In genomic region chr12:52272828-52273227, GRCm38 (mm10) we compare ENCODE assay signal across 23 mouse cellular contexts.
DNase-seq lines count a peak whose midpoint lies in the region; ATAC-seq and TF ChIP-seq lines count a peak whose summit lies in the region.
"Had no signal": no experiment of that assay in that cellular context is flagged by ENCODE, and none has a peak within 500 bp of the region (broad histone marks: within the 10 kb centered on the region; RNA-seq: fewer than 3 reads in every experiment).

No protein-coding gene starts in this region.

- TF ChIP-seq RAD21 in MEL (IDR thresholded peaks at IDR 0.05; ENCODE audit: low read depth, low read length) = no peak

- H3K4me1 ChIP-seq in heart, embryonic 14.5 days (ENCODE audit: control insufficient read depth in 2 of 2, insufficient read depth in 2 of 2, low read length in 2 of 2) = peaks cover 5 to 22% of the 10 kb centered on the region in 2 experiments
- peaks cover 4 to 6% of the 10 kb centered on the region in 2 experiments for H3K4me1 ChIP-seq in MEL (ENCODE audit: control insufficient read depth in 1 of 2, insufficient read depth in 2 of 2, low read length in 2 of 2)
- H3K4me1 ChIP-seq in intestine, embryonic 16.5 days (ENCODE audit: control insufficient read depth, insufficient read depth, low read length) = no peaks in the 10 kb centered on the region
- H3K4me1 ChIP-seq: embryonic facial prominence, embryonic 13.5 days; forebrain, embryonic 13.5 days; hindbrain, embryonic 15.5 days had no signal

- TF ChIP-seq CTCF in MEL (IDR thresholded peaks at IDR 0.05 in 2 of 3, conservative IDR thresholded peaks at IDR 0.05 in 1 of 3; ENCODE audit: control insufficient read depth in 1 of 3, insufficient read depth in 1 of 3, low read depth in 2 of 3, low read length in 3 of 3, poor library complexity in 1 of 3, severe bottlenecking in 1 of 3) = no peak

- no peaks in the 10 kb centered on the region for H3K79me2 ChIP-seq in MEL (ENCODE audit: control insufficient read depth, insufficient read depth, low read length, poor library complexity)

- no peak overlapping the region for H3K9ac ChIP-seq in heart, embryonic 14.5 days (ENCODE audit: low read length)
- no peak overlapping the region for H3K9ac ChIP-seq in MEL (ENCODE audit: control insufficient read depth, low read depth, low read length, poor library complexity, severe bottlenecking)
- H3K9ac ChIP-seq in intestine, embryonic 16.5 days (ENCODE audit: low read depth, low read length) = no peak overlapping the region
- H3K9ac ChIP-seq: embryonic facial prominence, embryonic 13.5 days; forebrain, embryonic 13.5 days; forebrain, postnatal 0 days; hindbrain, embryonic 15.5 days had no signal

- H3K4me3 ChIP-seq in heart, embryonic 14.5 days (ENCODE audit: control insufficient read depth in 1 of 2, insufficient read depth in 1 of 2, low read depth in 1 of 2, low read length in 2 of 2) = no peak overlapping the region
- H3K4me3 ChIP-seq in MEL (ENCODE audit: control insufficient read depth in 1 of 2, insufficient read depth in 1 of 2, low read depth in 2 of 2, low read length in 2 of 2) = no peak overlapping the region
- no peak overlapping the region for H3K4me3 ChIP-seq in intestine, embryonic 16.5 days (ENCODE audit: low read length)
- H3K4me3 ChIP-seq: embryonic facial prominence, embryonic 13.5 days; forebrain, embryonic 13.5 days; heart, adult 2 months; hindbrain, embryonic 15.5 days had no signal

- no peaks in the 10 kb centered on the region for H3K9me3 ChIP-seq in heart, embryonic 14.5 days (ENCODE audit: control insufficient read depth, low read length)
- H3K9me3 ChIP-seq in MEL (replicated peaks; ENCODE audit: insufficient read depth, low read length) = no peaks in the 10 kb centered on the region
- H3K9me3 ChIP-seq in intestine, embryonic 16.5 days (ENCODE audit: control insufficient read depth, low read length) = no peaks in the 10 kb centered on the region
- H3K9me3 ChIP-seq: embryonic facial prominence, embryonic 13.5 days; forebrain, embryonic 13.5 days; G1E; hindbrain, embryonic 15.5 days had no signal

- no peaks in the 10 kb centered on the region for H3K27me3 ChIP-seq in heart, embryonic 14.5 days (ENCODE audit: control insufficient read depth, insufficient read depth, low read length)
- no peaks in the 10 kb centered on the region for H3K27me3 ChIP-seq in MEL (ENCODE audit: control insufficient read depth in 1 of 2, insufficient read depth in 2 of 2, low read length in 2 of 2)
- H3K27me3 ChIP-seq in intestine, embryonic 16.5 days (replicated peaks; ENCODE audit: control insufficient read depth, insufficient read depth, low read length) = no peaks in the 10 kb centered on the region
- H3K27me3 ChIP-seq: embryonic facial prominence, embryonic 13.5 days; forebrain, embryonic 13.5 days; hindbrain, embryonic 15.5 days had no signal

- TF ChIP-seq EP300 in MEL (IDR thresholded peaks at IDR 0.05; ENCODE audit: low read depth in 1 of 2, low read length in 2 of 2) = 0 out of 4 replicates have a peak, but pooled peaks of 1 of the 2 experiments have one; percentile 4

- H3K27ac ChIP-seq in heart, embryonic 14.5 days (replicated peaks in 1 of 2; ENCODE audit: control insufficient read depth in 1 of 2, insufficient read depth in 1 of 2, low read depth in 2 of 2, low read length in 2 of 2) = peak overlapping the region; percentile 37 to 41; a peak in 2 of 4 replicates
- no peak overlapping the region for H3K27ac ChIP-seq in MEL (ENCODE audit: control insufficient read depth, low read depth, low read length)
- H3K27ac ChIP-seq in intestine, embryonic 16.5 days (ENCODE audit: low read length) = no peak overlapping the region
- H3K27ac ChIP-seq: embryonic facial prominence, embryonic 13.5 days; forebrain, embryonic 13.5 days; heart, adult 2 months; hindbrain, embryonic 15.5 days had no signal

- H3K4me2 ChIP-seq in heart, embryonic 14.5 days (ENCODE audit: low read length) = 0 out of 2 replicates have a peak overlapping the region, but pooled peaks have one; percentile 4
- no peak overlapping the region for H3K4me2 ChIP-seq in intestine, embryonic 16.5 days (ENCODE audit: low read depth, low read length)
- H3K4me2 ChIP-seq: embryonic facial prominence, embryonic 13.5 days; forebrain, embryonic 13.5 days; hindbrain, embryonic 15.5 days had no signal

- WGBS in heart, embryonic 14.5 days = 12% methylated on average over 1 of the region's 1 CpGs
- WGBS in intestine, embryonic 16.5 days = 29% methylated on average over 1 of the region's 1 CpGs

- DNase-seq in adrenal gland, adult (ENCODE audit: inconsistent age in 2 of 2, low spot score in 1 of 2) = peak; percentile 20 to 63
- no peak for DNase-seq in adrenal gland, postnatal 25 days
- DNase-seq in frontal cortex, postnatal 14 days (ENCODE audit: low spot score in 2 of 2) = no peak
- no peak for DNase-seq in heart, adult 18-20 months
- DNase-seq in MEL (ENCODE audit: low read depth, low spot score) = peak; percentile 12
- DNase-seq: B cell, adult 2 months; cerebellum, adult 18-20 months; cerebellum, adult 9-11 months; cerebellum, postnatal 36 days; forebrain, postnatal 0 days; gastrocnemius, postnatal 36 days; heart, adult 2 months; heart, postnatal 36 days; kidney, adult 8-10 months had no signal

- no peak for TF ChIP-seq POLR2A in MEL (IDR thresholded peaks at IDR 0.05; ENCODE audit: control insufficient read depth in 1 of 2, insufficient read depth in 1 of 2, low read depth in 1 of 2, low read length in 2 of 2, poor library complexity in 1 of 2)

- no peaks in the 10 kb centered on the region for H3K36me3 ChIP-seq in heart, embryonic 14.5 days (ENCODE audit: control insufficient read depth, insufficient read depth, low read length)
- H3K36me3 ChIP-seq in MEL (ENCODE audit: control insufficient read depth in 1 of 2, insufficient read depth in 2 of 2, low read length in 2 of 2) = peaks cover 0 to 7% of the 10 kb centered on the region in 2 experiments; a peak in 2 of 4 replicates
- H3K36me3 ChIP-seq in intestine, embryonic 16.5 days (ENCODE audit: control insufficient read depth, insufficient read depth, low read length) = no peaks in the 10 kb centered on the region
- H3K36me3 ChIP-seq: embryonic facial prominence, embryonic 13.5 days; G1E; hindbrain, embryonic 15.5 days had no signal

- ATAC-seq in frontal cortex, adult (ENCODE audit: low TSS enrichment) = peak; percentile 94
- ATAC-seq in heart, embryonic 14.5 days (ENCODE audit: insufficient number of reproducible peaks, insufficient read depth, low FRiP score, low read depth) = no peak
- no peak for ATAC-seq in intestine, embryonic 16.5 days
- ATAC-seq: CD4-positive, CD25-positive, alpha-beta regulatory T cell, adult 4 months; forebrain, embryonic 13.5 days; forebrain, postnatal 0 days; intestine, postnatal 0 days had no signal

TF ChIP-seq in MEL, 35 proteins besides CTCF, POLR2A, EP300 and RAD21:
- TF ChIP-seq ETS1 (IDR thresholded peaks at IDR 0.05; ENCODE audit: low read depth, low read length) = 0 out of 2 replicates have a peak, but pooled peaks have one; percentile 18
- peak; percentile 87; the same call in 1 of the 2 replicates for TF ChIP-seq MEF2A (IDR thresholded peaks at IDR 0.05; ENCODE audit: extremely low read depth, insufficient replicate concordance, low read depth, low read length, poor library complexity, severe bottlenecking)
- 0 out of 2 replicates have a peak, but pooled peaks have one; percentile 8 for TF ChIP-seq GATA1 (IDR thresholded peaks at IDR 0.05; ENCODE audit: low read depth, low read length)
- no peak for TF ChIP-seq RCOR1 (IDR thresholded peaks at IDR 0.05; ENCODE audit: low read depth, low read length)
- TF ChIP-seq SIN3A (IDR thresholded peaks at IDR 0.05; ENCODE audit: low read length) = no peak
- no peak for TF ChIP-seq TBP (IDR thresholded peaks at IDR 0.05; ENCODE audit: low read depth, low read length)

Comparison
In these comparisons a context has a peak if more than half of its experiments do, and no peak if none do; other contexts are left out.
1. DNase-seq: peak in adrenal gland, adult (2 of 2) and MEL (single experiment); none in adrenal gland, postnatal 25 days (single experiment), frontal cortex, postnatal 14 days (0 of 2) and heart, adult 18-20 months (0 of 2).
2. H3K27ac ChIP-seq: peak in heart, embryonic 14.5 days (2 of 2); none in MEL (single experiment) and intestine, embryonic 16.5 days (single experiment).